Mouse (Mus musculus) stomach, postnatal 0 days (tissue): ENCODE data around the gene Mrpl20. TPM values are rescaled to one million over a fixed set of nuclear protein-coding genes. Genes with fewer than 3 reads are reported as not detected.

ENCODE experiments used
- ATAC-seq: fragments of 200-750 bp; cut with Nextera tagmentation; 2 replicates; pipeline ENCODE4 v1.8.0; 2017; ENCODE audit not compliant: low FRiP score, low TSS enrichment
- DNase-seq: peaks from one replicate; pipeline ENCODE4 v3.0.0-alpha.2; 2016; ENCODE audit warnings: low spot score
- H3K27ac ChIP-seq: fragments of 300-500 bp; sonication (generic); replicated peaks from 2 replicates; pipeline ENCODE4 v1.5.1; 2014; ENCODE audit warnings: mild to moderate bottlenecking, control low read depth
- H3K27me3 ChIP-seq: fragments of 300-500 bp; sonication (generic); 2 replicates; pipeline ENCODE4 v1.6.1; 2014; ENCODE audit warnings: low read length; ENCODE audit not compliant: control insufficient read depth, insufficient read depth
- H3K36me3 ChIP-seq: fragments of 300-500 bp; sonication (generic); 2 replicates; pipeline ENCODE4 v1.6.1; 2014; ENCODE audit warnings: low read length, mixed read lengths; ENCODE audit not compliant: control insufficient read depth, insufficient read depth
- H3K4me1 ChIP-seq: fragments of 300-500 bp; sonication (generic); replicated peaks from 2 replicates; pipeline ENCODE4 v1.6.1; 2014; ENCODE audit warnings: antibody characterized with exemption; ENCODE audit not compliant: control insufficient read depth, insufficient read depth
- H3K4me2 ChIP-seq: fragments of 300-500 bp; sonication (generic); replicated peaks from 2 replicates; pipeline ENCODE4 v1.6.1; 2014; ENCODE audit warnings: low read depth, mild to moderate bottlenecking, control low read depth, moderate library complexity
- H3K4me3 ChIP-seq: fragments of 300-500 bp; sonication (generic); 2 replicates; pipeline ENCODE4 v1.5.1; 2014; ENCODE audit warnings: low read depth, low read length, control low read depth
- H3K9ac ChIP-seq: fragments of 300-500 bp; sonication (generic); 2 replicates; pipeline ENCODE4 v1.6.1; 2014; ENCODE audit warnings: mild to moderate bottlenecking, low read length, control low read depth, mixed read lengths
- H3K9me3 ChIP-seq: fragments of 300-500 bp; sonication (generic); 2 replicates; pipeline ENCODE4 v1.6.1; 2016; ENCODE audit warnings: low read length; ENCODE audit not compliant: control insufficient read depth
- CTCF ChIP-seq: IDR thresholded peaks from 2 replicates; pipeline ENCODE4 v1.5.1; 2016; ENCODE audit warnings: antibody characterized with exemption, low read depth, mild to moderate bottlenecking, moderate library complexity
- EP300 ChIP-seq: optimal IDR thresholded peaks from 2 replicates; pipeline ENCODE3; 2016; ENCODE audit warnings: antibody characterized with exemption
- WGBS: fragments of 180-500 bp; shearing (Covaris S2); extraction: QIAGEN DNeasy Blood & Tissue Kit; methylation state at CpG from one replicate; pipeline ENCODE4 v1.1.7; 2014; 5-methylcytosine and 5-hydroxymethylcytosine counted together
- polyA plus RNA-seq: library from polyadenylated mRNA; unstranded; fragments of >200 nt; fragmentation: Nextera tagmentation; extraction: Ambion mirVana; gene quantifications from 2 replicates; pipeline ENCODE4 v1.2.1, GENCODE M21; 2015

Gene Mrpl20
- polyA plus RNA-seq: 230 and 240 TPM in 2 replicates

DNA sequence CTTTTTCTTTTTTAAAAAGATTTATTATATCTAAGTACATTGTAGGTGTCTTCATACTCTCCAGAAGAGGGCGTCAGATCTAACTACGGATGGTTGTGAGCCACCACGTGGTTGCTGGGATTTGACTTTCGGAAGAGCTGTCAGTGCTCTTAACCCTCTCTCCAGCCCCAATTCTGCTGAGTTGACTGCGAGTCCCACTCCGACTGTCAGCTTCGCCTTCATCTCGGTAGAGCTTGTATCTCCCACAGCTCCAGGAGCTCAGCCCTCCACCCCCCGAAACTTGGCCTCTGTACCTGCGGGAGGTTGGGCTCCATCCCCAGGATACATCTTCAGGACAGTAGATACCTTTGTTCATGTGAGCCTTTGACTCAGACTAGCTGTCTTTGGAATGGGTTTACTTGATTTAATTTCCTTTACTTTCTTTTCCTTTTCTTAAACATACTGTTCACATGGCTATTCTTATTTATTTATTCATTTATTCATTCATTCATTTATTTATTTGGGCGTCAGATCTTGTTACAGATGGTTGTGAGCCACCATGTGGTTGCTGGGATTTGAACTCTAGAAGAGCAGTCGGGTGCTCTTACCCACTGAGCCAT is at the start of gene Mrpl20:
Gene Mrpl20 (plus strand): TSS at position 138 of the 599 bp plus-strand sequence.
- no peak for ATAC-seq
- 7% methylated on average over 12 of the region's 12 CpGs for WGBS

DNA sequence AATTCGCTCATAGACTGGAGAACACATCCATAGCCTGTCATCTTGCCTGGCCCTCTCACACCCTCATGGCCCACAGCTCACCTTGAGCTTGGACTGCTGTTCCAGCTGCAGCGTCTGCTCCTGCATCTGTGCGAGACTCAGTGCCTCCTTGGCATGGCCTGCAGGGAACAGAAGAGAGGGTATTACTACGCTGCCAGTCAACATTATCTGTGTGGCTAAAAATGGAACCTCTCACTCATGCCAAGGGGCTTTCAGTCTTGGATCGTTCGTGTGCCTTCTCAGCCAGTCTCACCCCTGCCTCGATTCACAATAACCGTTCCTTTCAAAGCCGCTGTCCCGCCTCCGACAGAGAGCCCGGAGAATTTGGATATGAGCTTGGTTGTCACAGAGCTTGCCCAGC is 45.7 kb upstream of the Mrpl20 start:
- Histone ChIP-seq H3K9ac (no peak overlapping the region), H3K36me3 (peaks cover 20% of the 10 kb centered on the region), H3K27ac (no peak overlapping the region), H3K4me3 (no peak overlapping the region), H3K27me3 (no peaks in the 10 kb centered on the region), H3K9me3 (no peaks in the 10 kb centered on the region), H3K4me1 (no peaks in the 10 kb centered on the region; the same call in 1 of the 2 replicates), H3K4me2 (no peak overlapping the region)
- 88% methylated on average over 12 of the region's 12 CpGs for WGBS
- no peak for DNase-seq
- no peak for TF ChIP-seq CTCF
- no peak for TF ChIP-seq EP300
- no peak for ATAC-seq

More for the DNA sequence above, at the start of gene Mrpl20:
- TF ChIP-seq EP300 (no peak), CTCF (peak; percentile 55)
- Histone ChIP-seq H3K27me3 (no peaks in the 10 kb centered on the region), H3K27ac (peak within 1 kb of the TSS; percentile 88), H3K4me2 (peak within 1 kb of the TSS; percentile 76), H3K9me3 (no peaks in the 10 kb centered on the region), H3K9ac (peak within 1 kb of the TSS; percentile 87), H3K4me3 (peak within 1 kb of the TSS; percentile 89), H3K36me3 (peaks cover 3% of the 10 kb centered on the region), H3K4me1 (0 out of 2 replicates have a peak, but pooled peaks cover 3% of the 10 kb centered on the region)
- DNase-seq: no peak

DNA sequence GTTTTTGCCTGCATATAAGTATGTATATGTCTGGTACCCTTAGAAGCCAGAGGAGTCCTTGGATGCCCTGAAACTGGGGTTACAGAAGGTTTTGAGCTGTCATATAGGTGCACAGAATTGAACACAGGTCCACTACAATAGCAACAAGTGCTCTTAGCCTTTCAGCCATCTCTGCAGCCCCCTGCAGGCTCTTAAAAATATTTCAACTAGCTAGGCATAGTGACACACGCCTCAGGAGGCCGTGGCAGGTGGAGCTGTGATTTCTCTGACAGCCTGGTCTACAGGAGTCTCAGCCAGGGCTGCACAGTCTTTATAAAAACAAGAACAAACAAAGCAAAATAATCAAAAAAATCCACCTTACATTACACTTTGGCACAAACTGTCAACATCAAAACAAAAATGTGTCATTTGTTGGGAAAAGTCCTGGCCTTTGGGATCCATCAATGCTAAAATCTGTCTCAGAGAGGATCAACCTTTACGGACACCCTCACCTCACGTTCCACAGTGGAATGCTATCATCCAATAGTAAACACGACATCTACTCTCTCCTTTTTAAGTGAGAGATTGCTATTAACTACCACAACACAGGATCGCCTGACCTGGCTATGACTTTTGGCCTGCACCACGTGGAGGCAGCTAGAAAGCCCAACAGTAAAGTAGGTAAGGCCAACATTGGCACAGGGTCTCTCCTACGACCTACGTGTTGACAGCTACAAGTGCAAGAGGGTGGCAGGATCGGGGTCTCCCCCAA is 42.6 kb upstream of the Mrpl20 start:
- Histone ChIP-seq H3K4me1 (no peaks in the 10 kb centered on the region; the same call in 1 of the 2 replicates), H3K4me3 (peak overlapping the region; percentile 68), H3K27ac (peak overlapping the region; percentile 56; the same call in 1 of the 2 replicates), H3K4me2 (peak overlapping the region; percentile 92), H3K27me3 (no peaks in the 10 kb centered on the region), H3K9ac (peak overlapping the region; percentile 79), H3K36me3 (peaks cover 8% of the 10 kb centered on the region), H3K9me3 (no peaks in the 10 kb centered on the region)
- peak; percentile 41; the same call in 1 of the 2 replicates for ATAC-seq
- no peak for TF ChIP-seq EP300
- peak; percentile 62 for TF ChIP-seq CTCF
- WGBS: 1% methylated on average over 10 of the region's 10 CpGs
- peak; percentile 58 for DNase-seq

GRCm38 (mm10) chr4:155760613-155761355 is 41.9 kb upstream of the Mrpl20 start, which contains the start of gene Atad3a:
Gene Atad3a, minus strand, starts transcription at chr4:155761093.
- Histone ChIP-seq H3K36me3 (peaks cover 1% of the 10 kb centered on the region), H3K4me2 (peak within 1 kb of the TSS; percentile 94), H3K27me3 (no peaks in the 10 kb centered on the region), H3K4me3 (peak within 1 kb of the TSS; percentile 68), H3K9ac (peak within 1 kb of the TSS; percentile 79), H3K4me1 (no peaks in the 10 kb centered on the region; the same call in 1 of the 2 replicates), H3K9me3 (no peaks in the 10 kb centered on the region), H3K27ac (peak within 1 kb of the TSS; percentile 56; the same call in 1 of the 2 replicates)
- ATAC-seq: peak; percentile 98
- WGBS: under 1% methylated on average over 54 of the region's 68 CpGs
- no peak for TF ChIP-seq CTCF
- TF ChIP-seq EP300: no peak
- DNase-seq: peak; percentile 97

DNA sequence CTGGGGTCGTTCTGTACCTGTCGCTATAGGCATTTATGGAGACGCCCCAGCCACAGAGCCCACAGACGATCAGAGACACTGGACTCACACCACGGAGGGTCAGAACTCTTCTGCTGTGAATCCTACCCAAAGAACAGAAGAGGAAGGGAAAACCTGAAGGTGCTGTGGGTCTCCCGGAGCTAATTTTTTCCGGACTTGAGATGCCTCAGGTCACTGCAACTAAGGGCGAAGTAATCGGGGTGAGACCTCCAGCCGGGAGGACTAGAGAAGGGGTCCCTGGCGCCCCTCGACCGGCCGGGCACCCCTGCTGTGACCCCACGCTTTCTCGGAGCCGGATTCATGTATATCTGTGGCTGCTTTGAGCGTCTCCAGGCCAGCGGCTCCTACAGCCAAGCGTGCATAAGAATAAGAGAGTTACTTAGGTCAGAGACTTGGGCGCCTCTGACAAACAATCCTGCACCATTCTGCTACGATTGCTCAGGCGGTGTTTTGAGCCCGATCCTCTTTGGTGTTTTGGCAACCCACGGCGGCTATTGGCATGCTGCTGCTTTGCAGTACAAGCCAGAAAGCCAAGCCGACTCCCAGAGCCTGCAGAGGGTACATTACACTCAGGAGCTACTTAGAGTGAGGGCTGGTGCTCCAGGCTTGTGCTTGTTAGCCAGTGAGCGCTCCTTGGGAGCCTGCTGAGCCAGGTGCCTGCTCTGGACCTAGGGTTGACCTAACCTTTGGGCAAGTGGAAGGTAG is 41.1 kb upstream of the Mrpl20 start:
- H3K4me3 ChIP-seq: peak overlapping the region; percentile 68
- DNase-seq (no peak), ATAC-seq (peak; percentile 5; the same call in 1 of the 2 replicates)
- no peak overlapping the region for H3K27ac ChIP-seq
- no peaks in the 10 kb centered on the region; the same call in 1 of the 2 replicates for H3K36me3 ChIP-seq
- H3K4me2 ChIP-seq: peak overlapping the region; percentile 94
- no peaks in the 10 kb centered on the region; the same call in 1 of the 2 replicates for H3K4me1 ChIP-seq
- 1% methylated on average over 28 of the region's 28 CpGs for WGBS
- TF ChIP-seq EP300: no peak
- no peak for TF ChIP-seq CTCF
- H3K9ac ChIP-seq: peak overlapping the region; percentile 73
- no peaks in the 10 kb centered on the region for H3K9me3 ChIP-seq
- no peaks in the 10 kb centered on the region for H3K27me3 ChIP-seq
